In genomic region chr3:104239785-104240184, GRCm38 (mm10) we compare ENCODE assay signal across 25 mouse cellular contexts. TPM values are rescaled to one million over a fixed set of nuclear protein-coding genes. Genes with fewer than 3 reads are reported as not detected.
DNase-seq lines count a peak whose midpoint lies in the region; ATAC-seq and TF ChIP-seq lines count a peak whose summit lies in the region.
"Had no signal": no experiment of that assay in that cellular context is flagged by ENCODE, and none has a peak within 500 bp of the region (broad histone marks: within the 10 kb centered on the region; RNA-seq: fewer than 3 reads in every experiment).

No protein-coding gene starts in this region.

- CTCF ChIA-PET in Patski (lab: Charles Lee), result interaction anchor here (0.8 to 1.5 kb wide), 2 partner anchors 11 to 18 kb away, joined by 3 to 4 read pairs; no protein-coding TSS in a partner anchor

- H3K27me3 ChIP-seq in C2C12 (ENCODE audit: control insufficient read depth, insufficient read depth, insufficient read length), result no peaks in the 10 kb centered on the region
- no peaks in the 10 kb centered on the region for H3K27me3 ChIP-seq in Patski
- H3K27me3 ChIP-seq in limb, embryonic 10.5 days (ENCODE audit: low read depth, poor library complexity, severe bottlenecking), result no peaks in the 10 kb centered on the region
- H3K27me3 ChIP-seq in thymus, adult 2 months (ENCODE audit: control insufficient read depth, insufficient read depth, low read length), result no peaks in the 10 kb centered on the region
- H3K27me3 ChIP-seq in midbrain, embryonic 13.5 days, result no peaks in the 10 kb centered on the region
- H3K27me3 ChIP-seq: CH12.LX had no signal

- H3K79me2 ChIP-seq in C2C12 (ENCODE audit: control insufficient read depth, insufficient read depth), result no peaks in the 10 kb centered on the region

- DNase-seq in 3T3-L1 (ENCODE audit: low read depth, low spot score) (peak; percentile 80), NIH3T3 (ENCODE audit: low read depth) (peak; percentile 63), Patski (ENCODE audit: low read depth, low spot score) (no peak)
- DNase-seq in limb, embryonic 10.5 days (ENCODE audit: low spot score), result no peak
- no peak for DNase-seq in thymus, adult 2 months
- DNase-seq in adrenal gland, adult (ENCODE audit: inconsistent age in 2 of 2, low spot score in 1 of 2), result no peak
- DNase-seq: adrenal gland, adult 2 months; adrenal gland, adult 8-10 months; adrenal gland, postnatal 10 days; adrenal gland, postnatal 14 days; adrenal gland, postnatal 25 days; B cell, adult 2 months; cerebellum, adult 11 months; cerebellum, adult 11-12 months; cerebellum, adult 18-20 months; cerebellum, adult 2 months; cerebellum, adult 8-10 months; cerebellum, adult 9-10 months; cerebellum, adult 9-11 months had no signal

- TF ChIP-seq CTCF in C2C12 (IDR thresholded peaks at IDR 0.05; ENCODE audit: control insufficient read depth, insufficient read depth, insufficient read length) (no peak), Patski (IDR thresholded peaks at IDR 0.05) (no peak)
- no peak for TF ChIP-seq CTCF in thymus, adult 2 months (IDR thresholded peaks at IDR 0.05; ENCODE audit: borderline replicate concordance, control insufficient read depth, extremely low read depth, insufficient read depth, low read length, poor library complexity)

- H3K9me3 ChIP-seq in limb, embryonic 10.5 days (replicated peaks), result no peaks in the 10 kb centered on the region
- H3K9me3 ChIP-seq in midbrain, embryonic 13.5 days, result no peaks in the 10 kb centered on the region
- H3K9me3 ChIP-seq: G1E had no signal

- no peak overlapping the region for H3K4me2 ChIP-seq in midbrain, embryonic 13.5 days (replicated peaks)

- TF ChIP-seq POLR2A in thymus, adult 2 months (IDR thresholded peaks at IDR 0.05; ENCODE audit: control insufficient read depth, extremely low read depth, insufficient read depth, low read length, poor library complexity), result no peak

- POLR2A ChIA-PET in Patski (lab: Charles Lee), result interaction anchor here (0.6 kb wide), 1 partner anchor 217 kb away, joined by 3 read pairs; no protein-coding TSS in a partner anchor

- peak; percentile 68 for ATAC-seq in Patski
- ATAC-seq in midbrain, embryonic 13.5 days, result no peak
- ATAC-seq: activated CD4-positive, CD25-positive, alpha-beta regulatory T cell, adult 4 months; CD4-positive, CD25-positive, alpha-beta regulatory T cell, adult 4 months had no signal

- in situ Hi-C loops in Patski (cut with MboI; ENCODE audit: low pct_unique_long_range_greater_than_20kb), result loop anchor here (5.0 kb wide), 1 partner anchor 38 kb away; no protein-coding TSS in a partner anchor

- H3K4me1 ChIP-seq in limb, embryonic 10.5 days, result peaks cover 6% of the 10 kb centered on the region; the same call in 1 of the 2 replicates
- peaks cover 10% of the 10 kb centered on the region for H3K4me1 ChIP-seq in thymus, adult 2 months (replicated peaks; ENCODE audit: control insufficient read depth, insufficient read depth, low read length)
- peaks cover 9% of the 10 kb centered on the region; the same call in 1 of the 2 replicates for H3K4me1 ChIP-seq in midbrain, embryonic 13.5 days (replicated peaks)

- 90% methylated on average over 2 of the region's 2 CpGs for WGBS in limb, embryonic 10.5 days
- 96% methylated on average over 2 of the region's 2 CpGs for WGBS in thymus, adult 2 months
- 89% methylated on average over 2 of the region's 2 CpGs for WGBS in midbrain, embryonic 13.5 days

- no peak overlapping the region for H3ac ChIP-seq in C2C12 (ENCODE audit: control insufficient read depth, insufficient read length, low read depth)

- H3K4me3 ChIP-seq in C2C12 (ENCODE audit: insufficient read depth, poor library complexity, severe bottlenecking), result no peak overlapping the region
- H3K4me3 ChIP-seq in limb, embryonic 10.5 days, result no peak overlapping the region
- no peak overlapping the region for H3K4me3 ChIP-seq in thymus, adult 2 months (ENCODE audit: control insufficient read depth, insufficient read depth, low read length)
- no peak overlapping the region for H3K4me3 ChIP-seq in midbrain, embryonic 13.5 days (replicated peaks)

- no peak overlapping the region for H3K9ac ChIP-seq in midbrain, embryonic 13.5 days (replicated peaks)

- H3K79me3 ChIP-seq in C2C12 (ENCODE audit: low read depth), result no peaks in the 10 kb centered on the region

- H3K27ac ChIP-seq in limb, embryonic 10.5 days, result no peak overlapping the region
- H3K27ac ChIP-seq in thymus, adult 2 months (ENCODE audit: control insufficient read depth, insufficient read depth, low read length), result no peak overlapping the region
- H3K27ac ChIP-seq in midbrain, embryonic 13.5 days, result no peak overlapping the region

- no peaks in the 10 kb centered on the region for H3K36me3 ChIP-seq in C2C12 (ENCODE audit: control insufficient read depth, insufficient read depth)
- H3K36me3 ChIP-seq in limb, embryonic 10.5 days, result no peaks in the 10 kb centered on the region
- no peaks in the 10 kb centered on the region for H3K36me3 ChIP-seq in thymus, adult 2 months (ENCODE audit: control insufficient read depth, insufficient read depth, low read length)
- H3K36me3 ChIP-seq in midbrain, embryonic 13.5 days, result no peaks in the 10 kb centered on the region
- H3K36me3 ChIP-seq: G1E had no signal

TF ChIP-seq in C2C12, 6 proteins besides CTCF, POLR2A, EP300 and RAD21:
- TF ChIP-seq CEBPB (IDR thresholded peaks at IDR 0.05; ENCODE audit: low read depth) (peak; percentile 78), MYOG (IDR thresholded peaks at IDR 0.05; ENCODE audit: control insufficient read depth, extremely low read depth, insufficient read length) (no peak), USF1 (IDR thresholded peaks at IDR 0.05; ENCODE audit: low read depth) (no peak), MAX (IDR thresholded peaks at IDR 0.05) (no peak), MYOD1 (IDR thresholded peaks at IDR 0.05; ENCODE audit: control insufficient read depth, insufficient read length, low read depth) (peak; percentile 9), FOSL1 (IDR thresholded peaks at IDR 0.05; ENCODE audit: insufficient read depth, low read length, poor library complexity, severe bottlenecking) (no peak)
TF ChIP-seq in C2C12: peak in this region for 2.

RNA-seq across cellular contexts. Expression of gene Magi3, which starts 19.6 kb away (rescaled TPM):
- 5.3 TPM for polyA plus RNA-seq in C2C12 (2012; fragmentation: generic; extraction: Trizol)
- polyA plus RNA-seq in Patski (2021), result 51.2 TPM
- 3.3 and 4.4 TPM in 2 replicates for polyA plus RNA-seq in limb, embryonic 10.5 days (2016; fragmentation: Nextera tagmentation; extraction: Ambion mirVana)
- polyA plus RNA-seq in thymus, adult 2 months (2012; rRNA removed), result 8.6 and 11.1 TPM in 2 replicates
- 5.1 and 5.9 TPM in 2 replicates for polyA plus RNA-seq in midbrain, embryonic 13.5 days (2015; fragmentation: Nextera tagmentation; extraction: Ambion mirVana)
- polyA plus RNA-seq: G1E had no signal

Comparison
In these comparisons a context has a peak if more than half of its experiments do, and no peak if none do; other contexts are left out.
1. DNase-seq: peak in 3T3-L1 (single experiment) and NIH3T3 (single experiment); none in Patski (single experiment), limb, embryonic 10.5 days (single experiment), thymus, adult 2 months (single experiment) and adrenal gland, adult (0 of 2).